Mouse (Mus musculus): ENCODE measurements around the gene Erp27. TPM values are rescaled to one million over a fixed set of nuclear protein-coding genes. Genes with fewer than 3 reads are reported as not detected.
"Not testable (repeated sequence)": the region's sequence is repeated elsewhere in the genome, so short reads cannot be mapped to it uniquely, and the experiment has no call there.

Erp27 gene
- not detected in 2 replicates for polyA plus RNA-seq (2016; fragmentation: Nextera tagmentation; extraction: Ambion mirVana)

GRCm38 (mm10) chr6:136922080-136922479 is at the start of gene Erp27:
Gene Erp27, minus strand, starts transcription at chr6:136922180.
- DNase-seq (ENCODE audit: low spot score): no peak
- WGBS: 88% methylated on average over 5 of the region's 5 CpGs
- 0 out of 2 replicates have a peak, but pooled peaks cover 3% of the 10 kb centered on the region for H3K4me1 ChIP-seq
- H3K27ac ChIP-seq (replicated peaks): no peak within 1 kb of the TSS
- H3K9me3 ChIP-seq (replicated peaks): no peaks in the 10 kb centered on the region
- H3K4me3 ChIP-seq: no peak within 1 kb of the TSS
- H3K27me3 ChIP-seq (ENCODE audit: low read depth, poor library complexity, severe bottlenecking): no peaks in the 10 kb centered on the region
- no peaks in the 10 kb centered on the region for H3K36me3 ChIP-seq

- not testable (repeated sequence) for H3K4me3 ChIP-seq; H3K4me1 ChIP-seq; H3K9me3 ChIP-seq (replicated peaks); H3K27me3 ChIP-seq (ENCODE audit: low read depth, poor library complexity, severe bottlenecking); H3K36me3 ChIP-seq; H3K27ac ChIP-seq (replicated peaks); DNase-seq (ENCODE audit: low spot score)
- 59% methylated on average over 4 of the region's 4 CpGs for WGBS
Measured at GRCm38 (mm10) chr6:136968877-136969276, 46.9 kb upstream of the Erp27 start.

GRCm38 (mm10) chr6:136967466-136967865 is 45.5 kb upstream of the Erp27 start:
- no peaks in the 10 kb centered on the region for H3K9me3 ChIP-seq (replicated peaks)
- no peaks in the 10 kb centered on the region for H3K36me3 ChIP-seq
- no peaks in the 10 kb centered on the region for H3K27me3 ChIP-seq (ENCODE audit: low read depth, poor library complexity, severe bottlenecking)
- H3K4me1 ChIP-seq: no peaks in the 10 kb centered on the region
- 73% methylated on average over 4 of the region's 4 CpGs for WGBS
- no peak overlapping the region for H3K4me3 ChIP-seq
- H3K27ac ChIP-seq (replicated peaks): no peak overlapping the region
- DNase-seq (ENCODE audit: low spot score): no peak

GRCm38 (mm10) chr6:136965912-136966311 is 43.9 kb upstream of the Erp27 start:
- Histone ChIP-seq H3K27me3 (ENCODE audit: low read depth, poor library complexity, severe bottlenecking) (no peaks in the 10 kb centered on the region), H3K4me1 (no peaks in the 10 kb centered on the region), H3K9me3 (replicated peaks) (no peaks in the 10 kb centered on the region), H3K27ac (replicated peaks) (no peak overlapping the region), H3K36me3 (no peaks in the 10 kb centered on the region), H3K4me3 (no peak overlapping the region)
- no peak for DNase-seq (ENCODE audit: low spot score)
- WGBS: 85% methylated on average over 10 of the region's 10 CpGs

- no peaks in the 10 kb centered on the region for H3K27me3 ChIP-seq (ENCODE audit: low read depth, poor library complexity, severe bottlenecking)
- H3K9me3 ChIP-seq (replicated peaks): no peaks in the 10 kb centered on the region
- no peak overlapping the region for H3K27ac ChIP-seq (replicated peaks)
- no peak overlapping the region for H3K4me3 ChIP-seq
- WGBS: 78% methylated on average over 13 of the region's 13 CpGs
- H3K36me3 ChIP-seq: no peaks in the 10 kb centered on the region
- no peak for DNase-seq (ENCODE audit: low spot score)
- no peaks in the 10 kb centered on the region for H3K4me1 ChIP-seq
Measured at GRCm38 (mm10) chr6:136964609-136965510, 42.9 kb upstream of the Erp27 start.

- Histone ChIP-seq H3K4me3 (no peak overlapping the region), H3K27me3 (ENCODE audit: low read depth, poor library complexity, severe bottlenecking) (no peaks in the 10 kb centered on the region), H3K36me3 (no peaks in the 10 kb centered on the region), H3K9me3 (replicated peaks) (no peaks in the 10 kb centered on the region), H3K4me1 (no peaks in the 10 kb centered on the region), H3K27ac (replicated peaks) (no peak overlapping the region)
- 88% methylated on average over 11 of the region's 11 CpGs for WGBS
- no peak for DNase-seq (ENCODE audit: low spot score)
Measured at GRCm38 (mm10) chr6:136962957-136963356, 41.0 kb upstream of the Erp27 start.

- Histone ChIP-seq H3K4me3 (no peak overlapping the region), H3K27ac (replicated peaks) (no peak overlapping the region), H3K4me1 (no peaks in the 10 kb centered on the region), H3K27me3 (ENCODE audit: low read depth, poor library complexity, severe bottlenecking) (no peaks in the 10 kb centered on the region), H3K36me3 (no peaks in the 10 kb centered on the region), H3K9me3 (replicated peaks) (no peaks in the 10 kb centered on the region)
- WGBS: 63% methylated on average over 11 of the region's 11 CpGs
- DNase-seq (ENCODE audit: low spot score): no peak
Measured at GRCm38 (mm10) chr6:136959131-136959530, 37.2 kb upstream of the Erp27 start.

GRCm38 (mm10) chr6:136957062-136957461 is 35.1 kb upstream of the Erp27 start:
- H3K4me1 ChIP-seq: no peaks in the 10 kb centered on the region
- no peaks in the 10 kb centered on the region for H3K9me3 ChIP-seq (replicated peaks)
- H3K27ac ChIP-seq (replicated peaks): no peak overlapping the region
- H3K27me3 ChIP-seq (ENCODE audit: low read depth, poor library complexity, severe bottlenecking): no peaks in the 10 kb centered on the region
- no peak overlapping the region for H3K4me3 ChIP-seq
- 85% methylated on average over 7 of the region's 7 CpGs for WGBS
- no peaks in the 10 kb centered on the region for H3K36me3 ChIP-seq
- DNase-seq (ENCODE audit: low spot score): no peak

GRCm38 (mm10) chr6:136955240-136955639 is 33.3 kb upstream of the Erp27 start:
- Histone ChIP-seq H3K27ac (replicated peaks) (no peak overlapping the region), H3K9me3 (replicated peaks) (no peaks in the 10 kb centered on the region), H3K27me3 (ENCODE audit: low read depth, poor library complexity, severe bottlenecking) (no peaks in the 10 kb centered on the region), H3K36me3 (no peaks in the 10 kb centered on the region), H3K4me3 (no peak overlapping the region), H3K4me1 (no peaks in the 10 kb centered on the region)
- WGBS: 93% methylated on average over 3 of the region's 3 CpGs
- no peak for DNase-seq (ENCODE audit: low spot score)

GRCm38 (mm10) chr6:136954715-136955114 is 32.7 kb upstream of the Erp27 start:
- Histone ChIP-seq H3K9me3 (replicated peaks) (no peaks in the 10 kb centered on the region), H3K27me3 (ENCODE audit: low read depth, poor library complexity, severe bottlenecking) (no peaks in the 10 kb centered on the region), H3K27ac (replicated peaks) (no peak overlapping the region), H3K4me1 (no peaks in the 10 kb centered on the region), H3K4me3 (no peak overlapping the region), H3K36me3 (no peaks in the 10 kb centered on the region)
- 91% methylated on average over 8 of the region's 8 CpGs for WGBS
- DNase-seq (ENCODE audit: low spot score): no peak

GRCm38 (mm10) chr6:136954192-136954591 is 32.2 kb upstream of the Erp27 start:
- 86% methylated on average over 6 of the region's 6 CpGs for WGBS
- no peak for DNase-seq (ENCODE audit: low spot score)
- Histone ChIP-seq H3K4me3 (no peak overlapping the region), H3K9me3 (replicated peaks) (no peaks in the 10 kb centered on the region), H3K4me1 (no peaks in the 10 kb centered on the region), H3K36me3 (no peaks in the 10 kb centered on the region), H3K27me3 (ENCODE audit: low read depth, poor library complexity, severe bottlenecking) (no peaks in the 10 kb centered on the region), H3K27ac (replicated peaks) (no peak overlapping the region)

GRCm38 (mm10) chr6:136952930-136953329 is 30.9 kb upstream of the Erp27 start:
- H3K27ac ChIP-seq (replicated peaks): no peak overlapping the region
- no peak overlapping the region for H3K4me3 ChIP-seq
- no peaks in the 10 kb centered on the region for H3K9me3 ChIP-seq (replicated peaks)
- WGBS: 94% methylated on average over 9 of the region's 9 CpGs
- no peaks in the 10 kb centered on the region for H3K36me3 ChIP-seq
- no peaks in the 10 kb centered on the region for H3K27me3 ChIP-seq (ENCODE audit: low read depth, poor library complexity, severe bottlenecking)
- no peaks in the 10 kb centered on the region for H3K4me1 ChIP-seq
- no peak for DNase-seq (ENCODE audit: low spot score)

- Histone ChIP-seq H3K36me3 (no peaks in the 10 kb centered on the region), H3K4me1 (peaks cover 11% of the 10 kb centered on the region), H3K27me3 (ENCODE audit: low read depth, poor library complexity, severe bottlenecking) (no peaks in the 10 kb centered on the region), H3K4me3 (no peak overlapping the region), H3K27ac (replicated peaks) (no peak overlapping the region), H3K9me3 (replicated peaks) (no peaks in the 10 kb centered on the region)
- no peak for DNase-seq (ENCODE audit: low spot score)
- WGBS: 86% methylated on average over 2 of the region's 2 CpGs
Measured at GRCm38 (mm10) chr6:136950171-136950570, 28.2 kb upstream of the Erp27 start.

Measured in midbrain, embryonic 10.5 days (tissue).